Mouse (Mus musculus) liver, embryonic 14.5 days (tissue): Measurements from ENCODE around the gene Rd3l. TPM values are rescaled to one million over a fixed set of nuclear protein-coding genes. Genes with fewer than 3 reads are reported as not detected.
"Not testable (repeated sequence)": the region's sequence is repeated elsewhere in the genome, so short reads cannot be mapped to it uniquely, and the experiment has no call there.

ENCODE experiments used
- ATAC-seq: fragments of 200-750 bp; cut with Nextera tagmentation; 2 replicates; pipeline ENCODE4 v1.8.0; 2017; ENCODE audit warnings: moderate number of reproducible peaks, mild to moderate bottlenecking, moderate library complexity; ENCODE audit not compliant: insufficient read depth
- DNase-seq, 3 experiments: peaks; one replicate each; pipeline ENCODE4 v3.0.0-alpha.2; 2012 to 2013; ENCODE audit warnings: low read depth in 3 of 3, low spot score in 3 of 3
- H3K27ac ChIP-seq: fragments of 300-500 bp; sonication (generic); 2 replicates; pipeline ENCODE4 v1.5.1; 2014; ENCODE audit warnings: moderate library complexity, mild to moderate bottlenecking, control low read depth, inconsistent platforms
- H3K27me3 ChIP-seq: fragments of 300-500 bp; sonication (generic); 2 replicates; pipeline ENCODE4 v1.6.1; 2014; ENCODE audit warnings: mild to moderate bottlenecking, low read length, moderate library complexity; ENCODE audit not compliant: control insufficient read depth, insufficient read depth
- H3K36me3 ChIP-seq: fragments of 300-500 bp; sonication (generic); replicated peaks from 2 replicates; pipeline ENCODE4 v1.6.1; 2014; ENCODE audit warnings: low read depth; ENCODE audit not compliant: control insufficient read depth, insufficient read depth
- H3K4me1 ChIP-seq, 2 experiments: fragments of 200-500 bp in 1 of 2; fragments of 300-500 bp in 1 of 2; sonication (generic) in 1 of 2; replicated peaks; 2 replicates each; pipeline ENCODE4 v1.6.1; 2012 to 2014; ENCODE audit warnings: antibody characterized with exemption in 1 of 2, inconsistent platforms in 1 of 2, low read length in 1 of 2; ENCODE audit not compliant: control insufficient read depth in 2 of 2, insufficient read depth in 2 of 2
- H3K4me2 ChIP-seq: fragments of 300-500 bp; sonication (generic); 2 replicates; pipeline ENCODE4 v1.6.1; 2014; ENCODE audit warnings: low read depth, mild to moderate bottlenecking, control low read depth, moderate library complexity
- H3K4me3 ChIP-seq, 2 experiments: fragments of 200-500 bp in 1 of 2; fragments of 300-500 bp in 1 of 2; sonication (generic) in 1 of 2; 2 replicates each; pipeline ENCODE4 v1.5.1; 2012 to 2014; ENCODE audit warnings: low read depth in 2 of 2, low read length in 2 of 2, mild to moderate bottlenecking in 2 of 2, control low read depth in 1 of 2, inconsistent platforms in 1 of 2, moderate library complexity in 1 of 2; ENCODE audit not compliant: insufficient read depth in 1 of 2
- H3K9ac ChIP-seq: fragments of 300-500 bp; sonication (generic); replicated peaks from 2 replicates; pipeline ENCODE4 v1.6.1; 2014; ENCODE audit warnings: mild to moderate bottlenecking, control low read depth, moderate library complexity
- H3K9me3 ChIP-seq: fragments of 300-500 bp; sonication (generic); 2 replicates; pipeline ENCODE4 v1.6.1; 2016; ENCODE audit warnings: low read length, mixed read lengths; ENCODE audit not compliant: control insufficient read depth
- CTCF ChIP-seq: IDR thresholded peaks from 2 replicates; pipeline ENCODE4 v1.5.1; 2016; ENCODE audit warnings: antibody characterized with exemption, low read depth, control low read depth
- EP300 ChIP-seq: IDR thresholded peaks from 2 replicates; pipeline ENCODE4 v1.6.1; 2016; ENCODE audit warnings: antibody characterized with exemption, low read depth
- WGBS: fragments of 180-500 bp; shearing (Covaris S2); extraction: QIAGEN DNeasy Blood & Tissue Kit; methylation state at CpG from one replicate; pipeline ENCODE4 v1.1.7; 2014; ENCODE audit not compliant: insufficient replicate concordance; 5-methylcytosine and 5-hydroxymethylcytosine counted together
- polyA plus RNA-seq, 2 experiments: library from polyadenylated mRNA; depleted of rRNA in 1 of 2; stranded (reverse) in 1 of 2; unstranded in 1 of 2; fragments of >200 nt; fragmentation: Nextera tagmentation in 1 of 2; extraction: Ambion mirVana in 1 of 2; gene quantifications; 2 replicates each; pipeline versions ENCODE4 v1.2.1 to v1.2.3; 2012 to 2014

Rd3l gene
- polyA plus RNA-seq, 2 experiments: not detected

- H3K9ac ChIP-seq: no peak overlapping the region; the same call in 1 of the 2 replicates
- peaks cover 17 to 28% of the 10 kb centered on the region in 2 experiments for H3K4me1 ChIP-seq
- TF ChIP-seq CTCF (no peak), EP300 (no peak)
- H3K4me3 ChIP-seq: no peak overlapping the region
- peak; percentile 32 for ATAC-seq
- peak overlapping the region; percentile 84 for H3K27ac ChIP-seq
- H3K9me3 ChIP-seq: no peaks in the 10 kb centered on the region
- H3K36me3 ChIP-seq: no peaks in the 10 kb centered on the region
- WGBS: 9% methylated on average over 8 of the region's 8 CpGs
- H3K4me2 ChIP-seq: peak overlapping the region; percentile 55
- H3K27me3 ChIP-seq: no peaks in the 10 kb centered on the region; the same call in 1 of the 2 replicates
- peak in 2 of 3 experiments; percentile 27 to 43 for DNase-seq
Observed at GRCm38 (mm10) chr12:111945115-111945514, 36.0 kb downstream of the Rd3l start.

- not testable (repeated sequence) for H3K27me3 ChIP-seq, H3K9me3 ChIP-seq, DNase-seq, H3K36me3 ChIP-seq
- ATAC-seq: peak; percentile 78
- Histone ChIP-seq H3K27ac (peak overlapping the region; percentile 84), H3K9ac (peak overlapping the region; percentile 54), H3K4me3 (peak overlapping the region; percentile 38 to 53), H3K4me1 (peaks cover 17 to 28% of the 10 kb centered on the region in 2 experiments), H3K4me2 (peak overlapping the region; percentile 58)
- 6% methylated on average over 14 of the region's 20 CpGs for WGBS
Observed at GRCm38 (mm10) chr12:111944065-111944987, 36.8 kb downstream of the Rd3l start.

- H3K36me3 ChIP-seq: no peaks in the 10 kb centered on the region
- peaks cover 20 to 32% of the 10 kb centered on the region in 2 experiments for H3K4me1 ChIP-seq
- 9% methylated on average over 10 of the region's 10 CpGs for WGBS
- DNase-seq: no peak
- no peaks in the 10 kb centered on the region for H3K27me3 ChIP-seq
- no peaks in the 10 kb centered on the region for H3K9me3 ChIP-seq
- H3K4me2 ChIP-seq: peak overlapping the region; percentile 58
- peak overlapping the region; percentile 38 for H3K27ac ChIP-seq
- peak overlapping the region; percentile 38 to 53 for H3K4me3 ChIP-seq
- H3K9ac ChIP-seq: peak overlapping the region; percentile 54
- ATAC-seq: peak; percentile 19; the same call in 1 of the 2 replicates
- TF ChIP-seq CTCF: no peak
- no peak for TF ChIP-seq EP300
Observed at GRCm38 (mm10) chr12:111943421-111944064, 37.6 kb downstream of the Rd3l start.

GRCm38 (mm10) chr12:111938623-111939177 lies 42.4 kb downstream of the Rd3l start:
- H3K4me2 ChIP-seq: no peak overlapping the region
- H3K27ac ChIP-seq: no peak overlapping the region
- WGBS: 14% methylated on average over 1 of the region's 1 CpGs
- no peaks in the 10 kb centered on the region for H3K36me3 ChIP-seq
- no peak overlapping the region for H3K4me3 ChIP-seq
- no peak overlapping the region; the same call in 1 of the 2 replicates for H3K9ac ChIP-seq
- no peaks in the 10 kb centered on the region for H3K27me3 ChIP-seq
- no peaks in the 10 kb centered on the region for H3K9me3 ChIP-seq
- no peak for TF ChIP-seq EP300
- TF ChIP-seq CTCF: no peak
- ATAC-seq: no peak
- DNase-seq: no peak
- H3K4me1 ChIP-seq: peaks cover 9 to 21% of the 10 kb centered on the region in 2 experiments
